Mouse (Mus musculus): ENCODE data around the gene Nrxn3. TPM values are rescaled to one million over a fixed set of nuclear protein-coding genes. Genes with fewer than 3 reads are reported as not detected.

Nrxn3 gene
- polyA plus RNA-seq, 1 experiment from 2014 or later, result 1.3 TPM

- ATAC-seq (replicated peaks; ENCODE audit: extremely low read depth, insufficient read depth, low FRiP score), result no peak
- Histone ChIP-seq H3K27ac (ENCODE audit: low read length) (no peak overlapping the region), H3K9ac (ENCODE audit: low read length) (no peak overlapping the region), H3K4me3 (ENCODE audit: low read length) (no peak overlapping the region), H3K27me3 (ENCODE audit: control insufficient read depth, insufficient read depth, low read length) (no peaks in the 10 kb centered on the region), H3K4me1 (ENCODE audit: control insufficient read depth, insufficient read depth, low read length) (no peaks in the 10 kb centered on the region), H3K9me3 (replicated peaks; ENCODE audit: control insufficient read depth, low read length) (no peaks in the 10 kb centered on the region), H3K4me2 (ENCODE audit: low read depth, low read length) (no peak overlapping the region), H3K36me3 (ENCODE audit: control insufficient read depth, insufficient read depth) (no peaks in the 10 kb centered on the region)
- WGBS, result 69% methylated on average over 8 of the region's 8 CpGs
Observed at GRCm38 (mm10) chr12:89134774-89135307, 412.2 kb downstream of the Nrxn3 start.

- WGBS, result 24% methylated on average over 3 of the region's 3 CpGs
- no peak overlapping the region for H3K4me3 ChIP-seq (ENCODE audit: low read length)
- no peaks in the 10 kb centered on the region for H3K27me3 ChIP-seq (ENCODE audit: control insufficient read depth, insufficient read depth, low read length)
- H3K27ac ChIP-seq (ENCODE audit: low read length), result no peak overlapping the region
- ATAC-seq (replicated peaks; ENCODE audit: extremely low read depth, insufficient read depth, low FRiP score), result no peak
- H3K36me3 ChIP-seq (ENCODE audit: control insufficient read depth, insufficient read depth), result no peaks in the 10 kb centered on the region
- no peaks in the 10 kb centered on the region for H3K9me3 ChIP-seq (replicated peaks; ENCODE audit: control insufficient read depth, low read length)
- no peak overlapping the region for H3K4me2 ChIP-seq (ENCODE audit: low read depth, low read length)
- no peaks in the 10 kb centered on the region for H3K4me1 ChIP-seq (ENCODE audit: control insufficient read depth, insufficient read depth, low read length)
- no peak overlapping the region for H3K9ac ChIP-seq (ENCODE audit: low read length)
Observed at GRCm38 (mm10) chr12:89148974-89149411, 426.3 kb downstream of the Nrxn3 start.

GRCm38 (mm10) chr12:89149455-89149854, 426.8 kb downstream of the Nrxn3 start:
- no peak overlapping the region for H3K4me3 ChIP-seq (ENCODE audit: low read length)
- H3K4me2 ChIP-seq (ENCODE audit: low read depth, low read length), result no peak overlapping the region
- H3K27ac ChIP-seq (ENCODE audit: low read length), result no peak overlapping the region
- no peaks in the 10 kb centered on the region for H3K27me3 ChIP-seq (ENCODE audit: control insufficient read depth, insufficient read depth, low read length)
- H3K36me3 ChIP-seq (ENCODE audit: control insufficient read depth, insufficient read depth), result no peaks in the 10 kb centered on the region
- no peaks in the 10 kb centered on the region for H3K9me3 ChIP-seq (replicated peaks; ENCODE audit: control insufficient read depth, low read length)
- no peak overlapping the region for H3K9ac ChIP-seq (ENCODE audit: low read length)
- no peaks in the 10 kb centered on the region for H3K4me1 ChIP-seq (ENCODE audit: control insufficient read depth, insufficient read depth, low read length)
- 56% methylated on average over 2 of the region's 2 CpGs for WGBS
- ATAC-seq (replicated peaks; ENCODE audit: extremely low read depth, insufficient read depth, low FRiP score), result no peak

- no peak for ATAC-seq (replicated peaks; ENCODE audit: extremely low read depth, insufficient read depth, low FRiP score)
- WGBS, result 51% methylated on average over 9 of the region's 9 CpGs
Observed at GRCm38 (mm10) chr12:89156086-89156757, 433.5 kb downstream of the Nrxn3 start.

GRCm38 (mm10) chr12:89159353-89159752, 436.7 kb downstream of the Nrxn3 start:
- no peak overlapping the region for H3K4me3 ChIP-seq (ENCODE audit: low read length)
- no peak overlapping the region for H3K27ac ChIP-seq (ENCODE audit: low read length)

More at GRCm38 (mm10) chr12:89156086-89156757, 433.5 kb downstream of the Nrxn3 start:
- Histone ChIP-seq H3K27me3 (ENCODE audit: control insufficient read depth, insufficient read depth, low read length) (no peaks in the 10 kb centered on the region), H3K4me3 (ENCODE audit: low read length) (no peak overlapping the region), H3K4me1 (ENCODE audit: control insufficient read depth, insufficient read depth, low read length) (no peaks in the 10 kb centered on the region), H3K27ac (ENCODE audit: low read length) (no peak overlapping the region), H3K36me3 (ENCODE audit: control insufficient read depth, insufficient read depth) (no peaks in the 10 kb centered on the region), H3K9ac (ENCODE audit: low read length) (no peak overlapping the region), H3K9me3 (replicated peaks; ENCODE audit: control insufficient read depth, low read length) (no peaks in the 10 kb centered on the region), H3K4me2 (ENCODE audit: low read depth, low read length) (no peak overlapping the region)

GRCm38 (mm10) chr12:89174306-89175159, 451.9 kb downstream of the Nrxn3 start:
- no peaks in the 10 kb centered on the region for H3K27me3 ChIP-seq (ENCODE audit: control insufficient read depth, insufficient read depth, low read length)
- H3K27ac ChIP-seq (ENCODE audit: low read length), result no peak overlapping the region
- no peaks in the 10 kb centered on the region for H3K4me1 ChIP-seq (ENCODE audit: control insufficient read depth, insufficient read depth, low read length)
- 76% methylated on average over 12 of the region's 12 CpGs for WGBS
- no peak for ATAC-seq (replicated peaks; ENCODE audit: extremely low read depth, insufficient read depth, low FRiP score)
- H3K36me3 ChIP-seq (ENCODE audit: control insufficient read depth, insufficient read depth), result no peaks in the 10 kb centered on the region
- no peak overlapping the region for H3K9ac ChIP-seq (ENCODE audit: low read length)
- no peak overlapping the region for H3K4me2 ChIP-seq (ENCODE audit: low read depth, low read length)
- no peak overlapping the region for H3K4me3 ChIP-seq (ENCODE audit: low read length)
- H3K9me3 ChIP-seq (replicated peaks; ENCODE audit: control insufficient read depth, low read length), result no peaks in the 10 kb centered on the region

More at GRCm38 (mm10) chr12:89159353-89159752, 436.7 kb downstream of the Nrxn3 start:
- Histone ChIP-seq H3K36me3 (ENCODE audit: control insufficient read depth, insufficient read depth) (no peaks in the 10 kb centered on the region), H3K9ac (ENCODE audit: low read length) (no peak overlapping the region), H3K4me1 (ENCODE audit: control insufficient read depth, insufficient read depth, low read length) (no peaks in the 10 kb centered on the region), H3K27me3 (ENCODE audit: control insufficient read depth, insufficient read depth, low read length) (no peaks in the 10 kb centered on the region), H3K4me2 (ENCODE audit: low read depth, low read length) (no peak overlapping the region), H3K9me3 (replicated peaks; ENCODE audit: control insufficient read depth, low read length) (no peaks in the 10 kb centered on the region)
- 60% methylated on average over 8 of the region's 8 CpGs for WGBS
- ATAC-seq (replicated peaks; ENCODE audit: extremely low read depth, insufficient read depth, low FRiP score), result no peak

GRCm38 (mm10) chr12:89179970-89180666, 457.4 kb downstream of the Nrxn3 start:
- WGBS, result 53% methylated on average over 13 of the region's 13 CpGs
- no peak for ATAC-seq (replicated peaks; ENCODE audit: extremely low read depth, insufficient read depth, low FRiP score)
- H3K27ac ChIP-seq (ENCODE audit: low read length), result no peak overlapping the region
- H3K4me1 ChIP-seq (ENCODE audit: control insufficient read depth, insufficient read depth, low read length), result no peaks in the 10 kb centered on the region
- no peaks in the 10 kb centered on the region for H3K36me3 ChIP-seq (ENCODE audit: control insufficient read depth, insufficient read depth)
- no peaks in the 10 kb centered on the region for H3K9me3 ChIP-seq (replicated peaks; ENCODE audit: control insufficient read depth, low read length)
- H3K4me2 ChIP-seq (ENCODE audit: low read depth, low read length), result no peak overlapping the region
- H3K27me3 ChIP-seq (ENCODE audit: control insufficient read depth, insufficient read depth, low read length), result no peaks in the 10 kb centered on the region
- H3K9ac ChIP-seq (ENCODE audit: low read length), result no peak overlapping the region
- no peak overlapping the region for H3K4me3 ChIP-seq (ENCODE audit: low read length)

- ATAC-seq (replicated peaks; ENCODE audit: extremely low read depth, insufficient read depth, low FRiP score), result no peak
- Histone ChIP-seq H3K36me3 (ENCODE audit: control insufficient read depth, insufficient read depth) (no peaks in the 10 kb centered on the region), H3K4me1 (ENCODE audit: control insufficient read depth, insufficient read depth, low read length) (no peaks in the 10 kb centered on the region), H3K27ac (ENCODE audit: low read length) (no peak overlapping the region), H3K9me3 (replicated peaks; ENCODE audit: control insufficient read depth, low read length) (no peaks in the 10 kb centered on the region), H3K27me3 (ENCODE audit: control insufficient read depth, insufficient read depth, low read length) (no peaks in the 10 kb centered on the region), H3K9ac (ENCODE audit: low read length) (no peak overlapping the region), H3K4me2 (ENCODE audit: low read depth, low read length) (no peak overlapping the region), H3K4me3 (ENCODE audit: low read length) (no peak overlapping the region)
- 71% methylated on average over 2 of the region's 2 CpGs for WGBS
Observed at GRCm38 (mm10) chr12:89181157-89181561, 458.5 kb downstream of the Nrxn3 start.

All from heart, embryonic 16.5 days (tissue).